14 mouse cellular contexts compared by ENCODE assay signal in genomic region chr5:151020031-151020820, GRCm38 (mm10).
DNase-seq lines count a peak whose midpoint lies in the region; ATAC-seq and TF ChIP-seq lines count a peak whose summit lies in the region.
"Had no signal": no experiment of that assay in that cellular context is flagged by ENCODE, and none has a peak within 500 bp of the region (broad histone marks: within the 10 kb centered on the region; RNA-seq: fewer than 3 reads in every experiment).

No protein-coding gene starts in this region.

- peaks cover 6% of the 10 kb centered on the region for H3K4me1 ChIP-seq in forebrain, embryonic 11.5 days (replicated peaks; ENCODE audit: control insufficient read depth, insufficient read depth, low read length)
- H3K4me1 ChIP-seq in forebrain, embryonic 16.5 days (replicated peaks; ENCODE audit: control insufficient read depth, insufficient read depth, low read length), result peaks cover 12% of the 10 kb centered on the region
- H3K4me1 ChIP-seq in hindbrain, embryonic 10.5 days (replicated peaks), result peaks cover 18% of the 10 kb centered on the region
- H3K4me1 ChIP-seq in hindbrain, embryonic 16.5 days (ENCODE audit: control insufficient read depth, insufficient read depth, low read depth, low read length), result peaks cover 9% of the 10 kb centered on the region
- H3K4me1 ChIP-seq in lung, embryonic 14.5 days (ENCODE audit: insufficient read depth), result peaks cover 9% of the 10 kb centered on the region; the same call in 1 of the 2 replicates
- peaks cover 20% of the 10 kb centered on the region for H3K4me1 ChIP-seq in cortical plate, adult 2 months (ENCODE audit: control insufficient read depth, insufficient read depth, low read length)

- H3K27ac ChIP-seq in forebrain, embryonic 11.5 days (ENCODE audit: low read depth, low read length), result no peak overlapping the region
- H3K27ac ChIP-seq in forebrain, embryonic 16.5 days (ENCODE audit: low read length), result no peak overlapping the region
- H3K27ac ChIP-seq in hindbrain, embryonic 10.5 days, result peak overlapping the region; percentile 13; the same call in 1 of the 2 replicates
- H3K27ac ChIP-seq in hindbrain, embryonic 16.5 days (ENCODE audit: low read depth, low read length), result no peak overlapping the region
- H3K27ac ChIP-seq in lung, embryonic 14.5 days (ENCODE audit: low read depth), result peak overlapping the region; percentile 36; the same call in 1 of the 2 replicates
- H3K27ac ChIP-seq in cortical plate, adult 2 months (ENCODE audit: insufficient read depth, low read length), result peak overlapping the region; percentile 74
- H3K27ac ChIP-seq: intestine, embryonic 15.5 days had no signal

- peak; percentile 47 for DNase-seq in forebrain, embryonic 11.5 days (ENCODE audit: low spot score)
- DNase-seq in hindbrain, embryonic 10.5 days (ENCODE audit: low spot score), result no peak
- no peak for DNase-seq in lung, embryonic 14.5 days
- no peak for DNase-seq in lung, postnatal 4 days
- no peak for DNase-seq in thymus, postnatal 10 days (ENCODE audit: low spot score in 2 of 2)
- DNase-seq: adrenal gland, postnatal 10 days; kidney, postnatal 25 days; right cerebral cortex, postnatal 14 days; thymus, adult 18-20 months had no signal

- no peak overlapping the region for H3K9ac ChIP-seq in forebrain, embryonic 11.5 days (ENCODE audit: low read length)
- H3K9ac ChIP-seq in forebrain, embryonic 16.5 days (replicated peaks; ENCODE audit: low read depth, low read length), result no peak overlapping the region
- H3K9ac ChIP-seq in hindbrain, embryonic 16.5 days (ENCODE audit: low read depth, low read length), result no peak overlapping the region
- no peak overlapping the region for H3K9ac ChIP-seq in lung, embryonic 14.5 days
- H3K9ac ChIP-seq: intestine, embryonic 15.5 days had no signal

- ATAC-seq in forebrain, embryonic 11.5 days (replicated peaks; ENCODE audit: low FRiP score), result no peak
- ATAC-seq in forebrain, embryonic 16.5 days, result no peak
- ATAC-seq in hindbrain, embryonic 16.5 days, result no peak
- no peak; the same call in 1 of the 2 replicates for ATAC-seq in lung, embryonic 14.5 days (ENCODE audit: insufficient read depth)
- ATAC-seq: midbrain, embryonic 16.5 days had no signal

- no peaks in the 10 kb centered on the region for H3K27me3 ChIP-seq in forebrain, embryonic 11.5 days (ENCODE audit: control insufficient read depth, insufficient read depth, low read length)
- H3K27me3 ChIP-seq in forebrain, embryonic 16.5 days (replicated peaks; ENCODE audit: control insufficient read depth, insufficient read depth, low read length), result no peaks in the 10 kb centered on the region
- H3K27me3 ChIP-seq in hindbrain, embryonic 10.5 days (ENCODE audit: insufficient read depth, poor library complexity, severe bottlenecking), result no peaks in the 10 kb centered on the region
- H3K27me3 ChIP-seq in hindbrain, embryonic 16.5 days (replicated peaks; ENCODE audit: control insufficient read depth, insufficient read depth, low read length), result no peaks in the 10 kb centered on the region
- no peaks in the 10 kb centered on the region for H3K27me3 ChIP-seq in lung, embryonic 14.5 days (ENCODE audit: insufficient read depth, low read length)
- H3K27me3 ChIP-seq: intestine, embryonic 15.5 days had no signal

- 79% methylated on average over 13 of the region's 13 CpGs for WGBS in forebrain, embryonic 11.5 days
- 59% methylated on average over 13 of the region's 13 CpGs for WGBS in forebrain, embryonic 16.5 days
- WGBS in hindbrain, embryonic 10.5 days, result 80% methylated on average over 13 of the region's 13 CpGs
- 67% methylated on average over 13 of the region's 13 CpGs for WGBS in hindbrain, embryonic 16.5 days
- 54% methylated on average over 13 of the region's 13 CpGs for WGBS in lung, embryonic 14.5 days

- no peak for TF ChIP-seq POLR2A in cortical plate, adult 2 months (IDR thresholded peaks at IDR 0.05; ENCODE audit: extremely low read depth, insufficient read depth, low read length)

- no peaks in the 10 kb centered on the region for H3K9me3 ChIP-seq in forebrain, embryonic 11.5 days (ENCODE audit: control insufficient read depth, low read length)
- H3K9me3 ChIP-seq in forebrain, embryonic 16.5 days (ENCODE audit: control insufficient read depth, low read length), result no peaks in the 10 kb centered on the region
- 0 out of 2 replicates have a peak, but pooled peaks cover under 1% of the 10 kb centered on the region for H3K9me3 ChIP-seq in hindbrain, embryonic 10.5 days
- no peaks in the 10 kb centered on the region for H3K9me3 ChIP-seq in hindbrain, embryonic 16.5 days (ENCODE audit: control insufficient read depth, low read length)
- H3K9me3 ChIP-seq in lung, embryonic 14.5 days (ENCODE audit: low read depth, low read length), result no peaks in the 10 kb centered on the region; the same call in 1 of the 2 replicates
- H3K9me3 ChIP-seq: intestine, embryonic 15.5 days had no signal

- TF ChIP-seq CTCF in lung, embryonic 14.5 days (IDR thresholded peaks at IDR 0.05; ENCODE audit: low read depth), result no peak
- TF ChIP-seq CTCF in cortical plate, adult 2 months (IDR thresholded peaks at IDR 0.05; ENCODE audit: extremely low read depth, insufficient read depth, low read length), result no peak

- H3K4me2 ChIP-seq in forebrain, embryonic 11.5 days (ENCODE audit: low read depth, low read length, severe bottlenecking), result no peak overlapping the region
- no peak overlapping the region for H3K4me2 ChIP-seq in forebrain, embryonic 16.5 days (ENCODE audit: low read length)
- H3K4me2 ChIP-seq in hindbrain, embryonic 16.5 days (ENCODE audit: low read length), result no peak overlapping the region
- H3K4me2 ChIP-seq in lung, embryonic 14.5 days, result no peak overlapping the region
- H3K4me2 ChIP-seq: intestine, embryonic 15.5 days had no signal

- no peaks in the 10 kb centered on the region for H3K36me3 ChIP-seq in forebrain, embryonic 11.5 days (ENCODE audit: control insufficient read depth, insufficient read depth, low read length)
- H3K36me3 ChIP-seq in forebrain, embryonic 16.5 days (ENCODE audit: control insufficient read depth, insufficient read depth), result no peaks in the 10 kb centered on the region
- H3K36me3 ChIP-seq in hindbrain, embryonic 10.5 days, result no peaks in the 10 kb centered on the region
- H3K36me3 ChIP-seq in hindbrain, embryonic 16.5 days (ENCODE audit: control insufficient read depth, insufficient read depth, low read length), result no peaks in the 10 kb centered on the region
- no peaks in the 10 kb centered on the region for H3K36me3 ChIP-seq in lung, embryonic 14.5 days (ENCODE audit: insufficient read depth)
- H3K36me3 ChIP-seq: intestine, embryonic 15.5 days had no signal

- no peak overlapping the region for H3K4me3 ChIP-seq in forebrain, embryonic 11.5 days (ENCODE audit: low read depth, low read length)
- no peak overlapping the region for H3K4me3 ChIP-seq in forebrain, embryonic 16.5 days (replicated peaks; ENCODE audit: low read length)
- H3K4me3 ChIP-seq in hindbrain, embryonic 10.5 days, result no peak overlapping the region
- no peak overlapping the region for H3K4me3 ChIP-seq in hindbrain, embryonic 16.5 days (ENCODE audit: low read length)
- H3K4me3 ChIP-seq in lung, embryonic 14.5 days (ENCODE audit: low read depth, low read length), result no peak overlapping the region
- H3K4me3 ChIP-seq in cortical plate, adult 2 months (ENCODE audit: insufficient read depth, low read length), result no peak overlapping the region
- H3K4me3 ChIP-seq: intestine, embryonic 15.5 days had no signal

Comparison
In these comparisons a context has a peak if more than half of its experiments do, and no peak if none do; other contexts are left out.
1. H3K27ac ChIP-seq: peak in hindbrain, embryonic 10.5 days (single experiment), lung, embryonic 14.5 days (single experiment) and cortical plate, adult 2 months (single experiment); none in forebrain, embryonic 11.5 days (single experiment), forebrain, embryonic 16.5 days (single experiment) and hindbrain, embryonic 16.5 days (single experiment).